Mouse (Mus musculus) intestine, postnatal 0 days (tissue): Measurements from ENCODE around the gene Nuak2. TPM values are rescaled to one million over a fixed set of nuclear protein-coding genes. Genes with fewer than 3 reads are reported as not detected.

ENCODE experiments used
- ATAC-seq: fragments of 200-750 bp; cut with Nextera tagmentation; 2 replicates; pipeline ENCODE4 v1.8.0; 2017; ENCODE audit warnings: mild to moderate bottlenecking, moderate TSS enrichment, moderate library complexity
- H3K27ac ChIP-seq: fragments of 300-500 bp; sonication (generic); 2 replicates; pipeline ENCODE4 v1.5.1; 2014; ENCODE audit warnings: mild to moderate bottlenecking, low read depth, low read length, moderate library complexity
- H3K27me3 ChIP-seq: fragments of 300-500 bp; sonication (generic); replicated peaks from 2 replicates; pipeline ENCODE4 v1.6.1; 2014; ENCODE audit warnings: low read length, mixed read lengths; ENCODE audit not compliant: control insufficient read depth, insufficient read depth
- H3K36me3 ChIP-seq: fragments of 300-500 bp; sonication (generic); 2 replicates; pipeline ENCODE4 v1.6.1; 2014; ENCODE audit warnings: mild to moderate bottlenecking, moderate library complexity; ENCODE audit not compliant: control insufficient read depth, insufficient read depth
- H3K4me1 ChIP-seq: fragments of 300-500 bp; sonication (generic); replicated peaks from 2 replicates; pipeline ENCODE4 v1.6.1; 2014; ENCODE audit warnings: antibody characterized with exemption, low read length, mixed read lengths; ENCODE audit not compliant: control insufficient read depth, insufficient read depth
- H3K4me2 ChIP-seq: fragments of 300-500 bp; sonication (generic); replicated peaks from 2 replicates; pipeline ENCODE4 v1.6.1; 2014; ENCODE audit warnings: low read depth, mild to moderate bottlenecking, moderate library complexity
- H3K4me3 ChIP-seq: fragments of 300-500 bp; sonication (generic); 2 replicates; pipeline ENCODE4 v1.5.1; 2014; ENCODE audit warnings: low read depth, low read length
- H3K9ac ChIP-seq: fragments of 300-500 bp; sonication (generic); 2 replicates; pipeline ENCODE4 v1.6.1; 2014; ENCODE audit warnings: mild to moderate bottlenecking, low read depth, low read length
- H3K9me3 ChIP-seq: fragments of 300-500 bp; sonication (generic); 2 replicates; pipeline ENCODE4 v1.6.1; 2016; ENCODE audit warnings: mixed run types; ENCODE audit not compliant: control insufficient read depth
- CTCF ChIP-seq: sonication (generic); IDR thresholded peaks from 2 replicates; pipeline ENCODE4 v1.5.1; 2016; ENCODE audit warnings: low read depth, mild to moderate bottlenecking, control low read depth, antibody characterized with exemption, moderate library complexity
- WGBS: fragments of 180-500 bp; shearing (Covaris S2); extraction: QIAGEN DNeasy Blood & Tissue Kit; methylation state at CpG from one replicate; pipeline ENCODE4 v1.1.7; 2014; 5-methylcytosine and 5-hydroxymethylcytosine counted together
- polyA plus RNA-seq: library from polyadenylated mRNA; unstranded; fragments of >200 nt; fragmentation: Nextera tagmentation; extraction: Ambion mirVana; gene quantifications from 2 replicates; pipeline ENCODE4 v1.2.1, GENCODE M21; 2015

Nuak2 gene
- polyA plus RNA-seq, 1 experiment from 2014 or later, result 20.0 TPM

GRCm38 (mm10) chr1:132304618-132305214 lies 11.2 kb upstream of the Nuak2 start:
- Histone ChIP-seq H3K27ac (no peak overlapping the region), H3K9me3 (no peaks in the 10 kb centered on the region), H3K4me3 (no peak overlapping the region), H3K27me3 (peaks cover 3% of the 10 kb centered on the region; the same call in 1 of the 2 replicates), H3K9ac (no peak overlapping the region), H3K4me2 (no peak overlapping the region), H3K36me3 (no peaks in the 10 kb centered on the region), H3K4me1 (no peaks in the 10 kb centered on the region)
- no peak for TF ChIP-seq CTCF
- 37% methylated on average over 9 of the region's 9 CpGs for WGBS
- no peak for ATAC-seq

GRCm38 (mm10) chr1:132306160-132306559 lies 9.8 kb upstream of the Nuak2 start:
- ATAC-seq, result no peak
- Histone ChIP-seq H3K9me3 (no peaks in the 10 kb centered on the region), H3K27me3 (no peaks in the 10 kb centered on the region), H3K4me2 (no peak overlapping the region), H3K4me3 (no peak overlapping the region), H3K4me1 (no peaks in the 10 kb centered on the region), H3K36me3 (no peaks in the 10 kb centered on the region), H3K27ac (no peak overlapping the region), H3K9ac (no peak overlapping the region)
- TF ChIP-seq CTCF, result peak; percentile 81
- WGBS, result 40% methylated on average over 4 of the region's 4 CpGs

DNA sequence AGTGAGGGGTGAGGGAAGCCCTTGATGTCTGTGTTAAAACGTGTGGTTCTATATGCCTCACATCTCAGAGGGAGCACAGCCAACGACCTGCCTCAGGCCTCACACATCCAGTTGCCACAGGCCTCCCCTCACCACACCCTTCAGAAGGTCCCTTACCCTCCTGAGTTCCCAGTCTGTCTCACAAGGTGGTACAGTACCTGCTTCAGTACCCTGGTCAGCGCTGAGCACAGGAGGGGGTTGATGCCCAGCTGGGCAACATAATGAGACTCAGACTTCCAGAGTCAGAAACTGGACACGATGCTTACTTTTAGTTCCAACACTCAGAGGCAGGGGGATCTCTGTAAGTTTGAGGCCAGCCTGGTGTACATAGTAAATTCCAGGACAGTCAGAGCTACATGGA lies 9.1 kb upstream of the Nuak2 start:
- WGBS, result 16% methylated on average over 4 of the region's 4 CpGs
- TF ChIP-seq CTCF, result no peak
- H3K4me3 ChIP-seq, result no peak overlapping the region
- no peaks in the 10 kb centered on the region for H3K9me3 ChIP-seq
- ATAC-seq, result no peak
- no peak overlapping the region for H3K27ac ChIP-seq
- no peaks in the 10 kb centered on the region for H3K27me3 ChIP-seq
- no peak overlapping the region for H3K9ac ChIP-seq
- H3K4me2 ChIP-seq, result no peak overlapping the region
- no peaks in the 10 kb centered on the region for H3K4me1 ChIP-seq
- no peaks in the 10 kb centered on the region for H3K36me3 ChIP-seq

GRCm38 (mm10) chr1:132307962-132308361 lies 8.0 kb upstream of the Nuak2 start:
- Histone ChIP-seq H3K4me1 (no peaks in the 10 kb centered on the region), H3K4me3 (no peak overlapping the region), H3K36me3 (no peaks in the 10 kb centered on the region), H3K27ac (no peak overlapping the region), H3K9me3 (no peaks in the 10 kb centered on the region), H3K9ac (no peak overlapping the region), H3K4me2 (no peak overlapping the region), H3K27me3 (no peaks in the 10 kb centered on the region)
- 0 out of 2 replicates have a peak, but pooled peaks have one; percentile 2 for TF ChIP-seq CTCF
- WGBS, result 87% methylated on average over 6 of the region's 6 CpGs
- no peak for ATAC-seq

GRCm38 (mm10) chr1:132308674-132309073 lies 7.3 kb upstream of the Nuak2 start:
- Histone ChIP-seq H3K36me3 (no peaks in the 10 kb centered on the region), H3K4me2 (no peak overlapping the region), H3K27ac (no peak overlapping the region), H3K9me3 (no peaks in the 10 kb centered on the region), H3K27me3 (no peaks in the 10 kb centered on the region), H3K4me1 (no peaks in the 10 kb centered on the region), H3K4me3 (no peak overlapping the region), H3K9ac (no peak overlapping the region)
- 85% methylated on average over 7 of the region's 7 CpGs for WGBS
- ATAC-seq, result no peak
- TF ChIP-seq CTCF, result no peak

DNA sequence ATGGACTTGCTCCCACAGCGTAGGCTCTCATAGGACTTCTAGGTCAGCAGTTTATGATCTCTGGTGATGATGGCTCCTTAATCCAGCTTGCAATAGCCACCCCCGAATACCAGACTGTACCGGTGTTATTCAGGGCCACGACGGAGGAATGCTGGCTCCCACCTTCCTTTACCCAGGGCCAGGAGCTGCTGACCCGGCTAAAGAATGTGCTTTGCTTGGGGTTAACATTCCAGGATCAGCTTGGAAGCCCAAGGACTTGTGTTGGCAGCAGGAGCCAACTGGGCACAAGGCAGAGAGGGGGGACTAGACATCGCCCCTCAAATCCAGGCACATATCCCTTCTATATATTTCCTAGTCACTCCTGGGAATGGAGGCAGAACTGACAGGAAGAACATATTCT lies 5.2 kb upstream of the Nuak2 start:
- no peaks in the 10 kb centered on the region for H3K36me3 ChIP-seq
- no peak overlapping the region for H3K4me2 ChIP-seq
- H3K27ac ChIP-seq, result no peak overlapping the region

More for the DNA sequence above, 5.2 kb upstream of the Nuak2 start:
- no peaks in the 10 kb centered on the region; the same call in 1 of the 2 replicates for H3K4me1 ChIP-seq
- H3K9me3 ChIP-seq, result no peaks in the 10 kb centered on the region
- no peak overlapping the region for H3K4me3 ChIP-seq
- no peaks in the 10 kb centered on the region for H3K27me3 ChIP-seq
- no peak for TF ChIP-seq CTCF
- no peak overlapping the region for H3K9ac ChIP-seq
- 52% methylated on average over 7 of the region's 7 CpGs for WGBS
- no peak for ATAC-seq
